22 mouse cellular contexts compared by ENCODE assay signal in the genomic region with DNA sequence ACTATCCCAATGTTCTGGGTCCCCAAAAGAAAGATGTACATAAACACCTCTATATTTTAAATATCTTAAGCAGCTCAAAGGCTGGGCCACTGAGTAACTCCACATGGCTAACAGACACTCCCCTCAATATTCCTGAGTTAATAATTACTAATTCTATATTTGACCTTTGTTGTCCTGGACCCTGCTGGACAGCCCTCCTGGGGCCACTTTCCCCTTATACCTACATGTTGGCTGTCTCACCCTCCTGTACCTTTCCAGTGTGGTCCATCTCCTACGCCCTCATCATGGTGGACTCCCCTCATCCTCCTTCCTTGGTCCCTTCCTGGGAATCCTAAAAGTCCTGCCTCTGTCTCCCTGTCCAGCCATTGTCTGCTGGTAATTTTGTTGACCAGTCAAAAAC.
A peak's percentile ranks its signal among the peaks of the same experiment; 100 is the strongest.
DNase-seq lines count a peak whose midpoint lies in the region; ATAC-seq and TF ChIP-seq lines count a peak whose summit lies in the region.
"Had no signal": no experiment of that assay in that cellular context is flagged by ENCODE, and none has a peak within 500 bp of the region (broad histone marks: within the 10 kb centered on the region; RNA-seq: fewer than 3 reads in every experiment).

No protein-coding gene starts in this region.

- H3K9ac ChIP-seq in intestine, embryonic 16.5 days (ENCODE audit: low read depth, low read length), result no peak overlapping the region
- no peak overlapping the region for H3K9ac ChIP-seq in intestine, postnatal 0 days (ENCODE audit: low read depth, low read length)
- no peak overlapping the region for H3K9ac ChIP-seq in liver, embryonic 16.5 days (ENCODE audit: low read depth, low read length)
- H3K9ac ChIP-seq in liver, embryonic 12.5 days, result no peak overlapping the region
- H3K9ac ChIP-seq in liver, postnatal 0 days (replicated peaks), result no peak overlapping the region
- H3K9ac ChIP-seq in liver, embryonic 11.5 days (ENCODE audit: low read depth, low read length), result no peak overlapping the region
- no peak overlapping the region for H3K9ac ChIP-seq in midbrain, embryonic 11.5 days (ENCODE audit: low read length)

- no peak overlapping the region for H3K4me3 ChIP-seq in intestine, embryonic 16.5 days (ENCODE audit: low read length)
- H3K4me3 ChIP-seq in intestine, postnatal 0 days (ENCODE audit: low read depth, low read length), result no peak overlapping the region
- no peak overlapping the region for H3K4me3 ChIP-seq in liver, embryonic 16.5 days (ENCODE audit: low read depth, low read length)
- H3K4me3 ChIP-seq in liver, embryonic 12.5 days, result no peak overlapping the region
- H3K4me3 ChIP-seq in liver, postnatal 0 days (ENCODE audit: low read depth, low read length), result no peak overlapping the region
- no peak overlapping the region for H3K4me3 ChIP-seq in liver, embryonic 11.5 days (ENCODE audit: low read depth, low read length)
- H3K4me3 ChIP-seq in midbrain, embryonic 11.5 days (ENCODE audit: low read depth, low read length), result no peak overlapping the region
- no peak overlapping the region for H3K4me3 ChIP-seq in midbrain, embryonic 10.5 days

- no peak overlapping the region for H3K27ac ChIP-seq in intestine, embryonic 16.5 days (ENCODE audit: low read length)
- no peak overlapping the region for H3K27ac ChIP-seq in intestine, postnatal 0 days (ENCODE audit: low read depth, low read length)
- no peak overlapping the region for H3K27ac ChIP-seq in liver, embryonic 16.5 days (ENCODE audit: low read length)
- H3K27ac ChIP-seq in liver, embryonic 12.5 days, result no peak overlapping the region
- H3K27ac ChIP-seq in liver, postnatal 0 days (ENCODE audit: low read depth), result peak overlapping the region; percentile 29; the same call in 1 of the 2 replicates
- H3K27ac ChIP-seq in liver, embryonic 11.5 days (ENCODE audit: low read depth, low read length), result no peak overlapping the region
- no peak overlapping the region for H3K27ac ChIP-seq in midbrain, embryonic 11.5 days (ENCODE audit: low read depth, low read length)
- no peak overlapping the region for H3K27ac ChIP-seq in midbrain, embryonic 10.5 days (replicated peaks)

- no peaks in the 10 kb centered on the region for H3K27me3 ChIP-seq in intestine, embryonic 16.5 days (replicated peaks; ENCODE audit: control insufficient read depth, insufficient read depth, low read length)
- no peaks in the 10 kb centered on the region for H3K27me3 ChIP-seq in intestine, postnatal 0 days (replicated peaks; ENCODE audit: control insufficient read depth, insufficient read depth, low read length)
- H3K27me3 ChIP-seq in liver, embryonic 16.5 days (ENCODE audit: control insufficient read depth, insufficient read depth, low read depth, low read length), result no peaks in the 10 kb centered on the region
- H3K27me3 ChIP-seq in liver, embryonic 12.5 days (replicated peaks), result no peaks in the 10 kb centered on the region
- no peaks in the 10 kb centered on the region for H3K27me3 ChIP-seq in liver, postnatal 0 days (ENCODE audit: insufficient read depth, low read length)
- no peaks in the 10 kb centered on the region for H3K27me3 ChIP-seq in liver, embryonic 11.5 days (replicated peaks; ENCODE audit: control insufficient read depth, insufficient read depth, low read length)
- no peaks in the 10 kb centered on the region for H3K27me3 ChIP-seq in midbrain, embryonic 11.5 days (ENCODE audit: control insufficient read depth, insufficient read depth, low read length)
- no peaks in the 10 kb centered on the region for H3K27me3 ChIP-seq in midbrain, embryonic 10.5 days (ENCODE audit: low read depth, poor library complexity, severe bottlenecking)
- H3K27me3 ChIP-seq: CH12.LX, Patski had no signal

- 71% methylated on average over 1 of the region's 1 CpGs for WGBS in intestine, embryonic 16.5 days
- WGBS in intestine, postnatal 0 days, result 76% methylated on average over 1 of the region's 1 CpGs
- WGBS in liver, embryonic 16.5 days (ENCODE audit: insufficient replicate concordance), result 59% methylated on average over 1 of the region's 1 CpGs
- WGBS in liver, embryonic 12.5 days (ENCODE audit: insufficient replicate concordance), result 58% methylated on average over 1 of the region's 1 CpGs
- 73% methylated on average over 1 of the region's 1 CpGs for WGBS in liver, postnatal 0 days (ENCODE audit: insufficient replicate concordance)
- WGBS in liver, embryonic 11.5 days, result 81% methylated on average over 1 of the region's 1 CpGs
- WGBS in midbrain, embryonic 11.5 days, result 86% methylated on average over 1 of the region's 1 CpGs
- 85% methylated on average over 1 of the region's 1 CpGs for WGBS in midbrain, embryonic 10.5 days

- no peak for TF ChIP-seq EP300 in liver, postnatal 0 days (IDR thresholded peaks at IDR 0.05; ENCODE audit: low read depth)

- no peak for TF ChIP-seq CTCF in intestine, postnatal 0 days (IDR thresholded peaks at IDR 0.05; ENCODE audit: low read depth)
- TF ChIP-seq CTCF in liver, postnatal 0 days (IDR thresholded peaks at IDR 0.05; ENCODE audit: low read depth), result no peak

- peaks cover 13% of the 10 kb centered on the region for H3K4me1 ChIP-seq in intestine, embryonic 16.5 days (ENCODE audit: control insufficient read depth, insufficient read depth, low read length)
- H3K4me1 ChIP-seq in intestine, postnatal 0 days (replicated peaks; ENCODE audit: control insufficient read depth, insufficient read depth, low read length), result no peaks in the 10 kb centered on the region
- no peaks in the 10 kb centered on the region; the same call in none of the 2 replicates for H3K4me1 ChIP-seq in liver, embryonic 16.5 days (ENCODE audit: control insufficient read depth, low read depth, low read length)
- peaks cover 7% of the 10 kb centered on the region; the same call in 1 of the 2 replicates for H3K4me1 ChIP-seq in liver, embryonic 12.5 days
- H3K4me1 ChIP-seq in liver, postnatal 0 days (ENCODE audit: insufficient read depth), result peaks cover 8% of the 10 kb centered on the region
- H3K4me1 ChIP-seq in liver, embryonic 11.5 days (replicated peaks; ENCODE audit: control insufficient read depth, insufficient read depth, low read length), result no peaks in the 10 kb centered on the region
- no peaks in the 10 kb centered on the region for H3K4me1 ChIP-seq in midbrain, embryonic 11.5 days (ENCODE audit: control insufficient read depth, insufficient read depth, low read length)
- H3K4me1 ChIP-seq in midbrain, embryonic 10.5 days, result no peaks in the 10 kb centered on the region

- H3K9me3 ChIP-seq in intestine, embryonic 16.5 days (ENCODE audit: control insufficient read depth, low read length), result no peaks in the 10 kb centered on the region
- no peaks in the 10 kb centered on the region for H3K9me3 ChIP-seq in intestine, postnatal 0 days (ENCODE audit: control insufficient read depth)
- H3K9me3 ChIP-seq in liver, embryonic 16.5 days (replicated peaks; ENCODE audit: control insufficient read depth, low read length), result no peaks in the 10 kb centered on the region
- H3K9me3 ChIP-seq in liver, embryonic 12.5 days (replicated peaks), result no peaks in the 10 kb centered on the region
- H3K9me3 ChIP-seq in liver, postnatal 0 days (ENCODE audit: low read length), result peaks cover 2% of the 10 kb centered on the region; the same call in 1 of the 2 replicates
- no peaks in the 10 kb centered on the region for H3K9me3 ChIP-seq in liver, embryonic 11.5 days (ENCODE audit: control insufficient read depth, low read length)
- no peaks in the 10 kb centered on the region for H3K9me3 ChIP-seq in midbrain, embryonic 11.5 days (ENCODE audit: control insufficient read depth, low read length)
- no peaks in the 10 kb centered on the region for H3K9me3 ChIP-seq in midbrain, embryonic 10.5 days (replicated peaks)
- H3K9me3 ChIP-seq: G1E had no signal

- H3K36me3 ChIP-seq in intestine, embryonic 16.5 days (ENCODE audit: control insufficient read depth, insufficient read depth, low read length), result no peaks in the 10 kb centered on the region
- no peaks in the 10 kb centered on the region for H3K36me3 ChIP-seq in intestine, postnatal 0 days (ENCODE audit: control insufficient read depth, insufficient read depth)
- no peaks in the 10 kb centered on the region for H3K36me3 ChIP-seq in liver, embryonic 16.5 days (ENCODE audit: control insufficient read depth, insufficient read depth)
- no peaks in the 10 kb centered on the region for H3K36me3 ChIP-seq in liver, embryonic 12.5 days
- no peaks in the 10 kb centered on the region for H3K36me3 ChIP-seq in liver, postnatal 0 days (replicated peaks; ENCODE audit: insufficient read depth, low read length)
- H3K36me3 ChIP-seq in liver, embryonic 11.5 days (ENCODE audit: control insufficient read depth, insufficient read depth, low read length), result no peaks in the 10 kb centered on the region
- H3K36me3 ChIP-seq in midbrain, embryonic 11.5 days (ENCODE audit: control insufficient read depth, insufficient read depth, low read length), result no peaks in the 10 kb centered on the region
- no peaks in the 10 kb centered on the region for H3K36me3 ChIP-seq in midbrain, embryonic 10.5 days
- H3K36me3 ChIP-seq: G1E had no signal

- H3K4me2 ChIP-seq in intestine, embryonic 16.5 days (ENCODE audit: low read depth, low read length), result no peak overlapping the region
- H3K4me2 ChIP-seq in intestine, postnatal 0 days (replicated peaks; ENCODE audit: low read depth), result no peak overlapping the region
- H3K4me2 ChIP-seq in liver, embryonic 16.5 days (ENCODE audit: low read depth, low read length), result no peak overlapping the region
- no peak overlapping the region for H3K4me2 ChIP-seq in liver, embryonic 12.5 days
- H3K4me2 ChIP-seq in liver, postnatal 0 days (ENCODE audit: low read depth, low read length), result no peak overlapping the region
- H3K4me2 ChIP-seq in liver, embryonic 11.5 days, result no peak overlapping the region
- H3K4me2 ChIP-seq in midbrain, embryonic 11.5 days, result no peak overlapping the region

- ATAC-seq in intestine, embryonic 16.5 days, result 0 out of 2 replicates have a peak, but pooled peaks have one; percentile 24
- ATAC-seq in intestine, postnatal 0 days, result no peak
- 0 out of 2 replicates have a peak, but pooled peaks have one; percentile 19 for ATAC-seq in liver, embryonic 16.5 days (ENCODE audit: low read depth)
- no peak for ATAC-seq in liver, embryonic 12.5 days
- peak; percentile 54; the same call in 1 of the 2 replicates for ATAC-seq in liver, postnatal 0 days
- no peak for ATAC-seq in liver, embryonic 11.5 days (replicated peaks; ENCODE audit: low FRiP score)
- no peak for ATAC-seq in midbrain, embryonic 11.5 days (ENCODE audit: low FRiP score)
- ATAC-seq: activated CD4-positive, CD25-positive, alpha-beta regulatory T cell, adult 4 months; CD4-positive, CD25-positive, alpha-beta regulatory T cell, adult 4 months; Patski had no signal

- DNase-seq in liver, postnatal 0 days, result no peak
- no peak for DNase-seq in liver, embryonic 11.5 days (ENCODE audit: low spot score)
- peak; percentile 72 for DNase-seq in midbrain, embryonic 11.5 days (ENCODE audit: low spot score, missing footprints)
- DNase-seq in midbrain, embryonic 10.5 days (ENCODE audit: low spot score), result no peak
- DNase-seq: adrenal gland, adult 2 months; adrenal gland, adult 8-10 months; adrenal gland, postnatal 10 days; adrenal gland, postnatal 14 days; adrenal gland, postnatal 25 days; adrenal gland, postnatal 36 days; B cell, adult 2 months; cerebellum, adult 11 months; cerebellum, adult 11-12 months had no signal

Comparison
In these comparisons a context has a peak if more than half of its experiments do, and no peak if none do; other contexts are left out.
1. ATAC-seq: peak in intestine, embryonic 16.5 days (single experiment), liver, embryonic 16.5 days (single experiment) and liver, postnatal 0 days (single experiment); none in intestine, postnatal 0 days (single experiment), liver, embryonic 12.5 days (single experiment), liver, embryonic 11.5 days (single experiment) and midbrain, embryonic 11.5 days (single experiment).